Mouse (Mus musculus) kidney, postnatal 10 days (tissue): ENCODE results near the gene Mynn.
A peak's percentile ranks its signal among the peaks of the same experiment; 100 is the strongest.
"Not testable (repeated sequence)": the region's sequence is repeated elsewhere in the genome, so short reads cannot be mapped to it uniquely, and the experiment has no call there.

Experiments
- DNase-seq: peaks from one replicate; pipeline ENCODE4 v3.0.0; 2021; ENCODE audit warnings: mixed read lengths

The Mynn gene

GRCm38 (mm10) chr3:30602065-30602739 is at the start of gene Mynn:
Mynn (plus strand) TSS chr3:30602065.
- DNase-seq: peak; percentile 98

GRCm38 (mm10) chr3:30553741-30554140 is 48.1 kb upstream of the Mynn start:
- peak; percentile 17 for DNase-seq

- DNase-seq: no peak
Observed at GRCm38 (mm10) chr3:30560677-30561314, 41.1 kb upstream of the Mynn start.

DNA sequence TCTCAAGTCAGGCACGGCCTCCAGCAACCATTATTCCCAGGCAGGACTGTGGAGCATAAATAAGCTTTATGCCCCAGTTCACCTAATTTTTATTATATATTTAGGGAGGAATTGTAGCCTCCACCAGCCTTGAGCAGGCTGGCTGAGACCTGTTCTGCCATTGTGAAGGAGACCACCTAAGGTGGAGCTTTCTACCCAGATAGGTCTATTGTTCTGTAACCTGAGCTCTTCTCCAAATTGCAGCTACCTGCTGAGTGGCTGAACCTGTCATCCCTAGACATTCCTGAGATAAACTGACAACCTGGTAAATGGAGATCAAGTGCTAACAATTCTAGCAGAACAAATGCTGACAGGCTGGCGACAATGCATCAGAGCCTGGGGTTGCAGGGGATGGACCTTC is 35.5 kb upstream of the Mynn start:
- not testable (repeated sequence) for DNase-seq

- no peak for DNase-seq
Observed at GRCm38 (mm10) chr3:30573549-30573948, 28.3 kb upstream of the Mynn start.

DNA sequence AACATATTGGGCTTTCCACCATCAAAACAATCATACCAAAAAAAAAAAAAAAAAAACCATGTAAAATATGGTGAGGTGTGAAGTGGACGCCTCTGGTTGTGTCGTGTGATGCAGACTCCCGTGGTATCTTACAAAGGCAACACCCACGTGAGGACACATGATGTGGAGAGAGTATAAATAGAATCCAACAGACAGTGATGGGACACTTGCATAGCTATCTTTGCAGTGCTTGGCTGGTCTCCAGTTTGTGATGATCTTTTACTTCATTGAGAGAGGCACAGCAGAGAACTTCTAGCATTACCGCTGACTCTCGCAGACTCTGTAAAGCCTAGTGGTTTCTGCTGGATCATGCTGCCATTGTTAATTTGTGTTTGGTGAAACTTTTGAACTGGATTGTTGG is 13.0 kb upstream of the Mynn start:
- no peak for DNase-seq

GRCm38 (mm10) chr3:30592418-30592853 is 9.4 kb upstream of the Mynn start:
- peak; percentile 44 for DNase-seq

DNA sequence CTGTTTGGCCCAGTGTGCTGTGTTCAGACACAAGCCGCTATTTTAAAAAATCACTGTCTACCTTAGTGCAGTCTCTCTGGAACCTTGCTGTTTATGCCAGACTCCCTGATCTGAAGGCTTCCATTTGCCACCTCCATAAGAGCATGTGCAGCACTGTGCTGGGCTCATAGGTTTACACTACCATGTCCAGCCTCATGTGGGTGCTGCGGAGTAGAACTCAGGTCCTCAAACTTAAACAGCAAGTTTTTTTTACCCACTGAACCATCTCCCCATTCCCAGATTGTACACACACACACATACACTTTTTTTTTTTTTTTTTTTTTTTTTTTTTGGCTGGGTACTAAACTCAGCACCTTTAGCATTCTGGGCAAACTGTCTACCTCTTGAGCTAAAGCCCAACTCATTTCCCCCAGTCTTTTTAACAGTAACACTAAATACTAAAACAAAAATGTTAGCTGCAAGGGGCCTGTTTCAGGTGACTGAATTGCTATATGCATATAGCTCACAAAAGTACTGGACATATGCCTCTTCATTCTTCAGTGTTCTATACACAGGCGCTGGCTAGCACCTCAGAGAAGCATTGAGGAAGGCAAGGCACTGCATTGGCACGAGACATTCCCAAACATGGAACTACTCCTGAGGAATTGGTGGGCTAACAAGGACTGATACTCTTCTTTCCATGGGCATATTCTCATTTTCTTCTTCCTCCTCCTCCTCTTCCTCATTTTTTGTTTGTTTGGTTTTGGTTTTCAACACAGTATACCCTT is 8.0 kb upstream of the Mynn start:
- DNase-seq: peak; percentile 24

DNA sequence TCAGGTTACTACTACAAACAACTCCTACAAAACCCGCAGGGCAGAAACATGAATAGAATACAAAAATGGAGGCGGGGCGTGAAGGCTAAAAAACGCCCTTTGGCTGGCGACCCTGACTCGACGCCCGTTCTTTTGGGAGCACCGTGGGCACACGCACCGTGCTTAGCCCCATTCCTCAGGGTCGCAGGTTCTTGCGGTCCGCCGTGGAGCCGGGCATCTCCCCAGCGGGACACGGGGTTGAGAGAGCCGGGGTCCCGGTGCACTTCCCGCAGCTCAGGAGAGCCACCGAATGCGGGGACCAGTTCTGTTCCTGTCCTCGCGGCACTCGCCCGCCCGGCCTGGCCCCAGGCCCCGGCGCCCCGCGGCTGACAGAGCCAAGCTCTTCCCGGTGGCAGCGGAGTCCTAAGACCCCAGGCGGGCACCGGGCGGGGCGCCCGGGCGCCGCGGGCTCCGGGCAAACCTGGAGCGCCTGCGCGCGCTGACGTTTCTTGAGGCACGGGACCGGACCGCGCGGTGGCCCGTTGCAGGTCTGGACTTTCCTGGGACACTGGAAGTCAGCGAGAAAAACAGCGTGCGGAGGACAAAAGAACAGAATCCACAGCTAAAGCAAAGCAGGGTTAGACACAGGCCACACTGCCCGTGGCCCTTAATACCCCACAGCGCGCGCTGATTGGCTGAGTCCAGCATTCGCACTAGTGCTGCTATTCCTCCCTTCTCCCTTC is 6.6 kb upstream of the Mynn start:
- peak; percentile 67 for DNase-seq

GRCm38 (mm10) chr3:30597271-30597670 is 4.6 kb upstream of the Mynn start:
- DNase-seq: no peak

GRCm38 (mm10) chr3:30599711-30600545 is 1.9 kb upstream of the Mynn start, which contains the start of gene Actrt3:
Actrt3 (minus strand) TSS chr3:30599939.
- DNase-seq: peak; percentile 45

GRCm38 (mm10) chr3:30600717-30601116 is 1.1 kb upstream of the Mynn start:
- peak; percentile 43 for DNase-seq

DNA sequence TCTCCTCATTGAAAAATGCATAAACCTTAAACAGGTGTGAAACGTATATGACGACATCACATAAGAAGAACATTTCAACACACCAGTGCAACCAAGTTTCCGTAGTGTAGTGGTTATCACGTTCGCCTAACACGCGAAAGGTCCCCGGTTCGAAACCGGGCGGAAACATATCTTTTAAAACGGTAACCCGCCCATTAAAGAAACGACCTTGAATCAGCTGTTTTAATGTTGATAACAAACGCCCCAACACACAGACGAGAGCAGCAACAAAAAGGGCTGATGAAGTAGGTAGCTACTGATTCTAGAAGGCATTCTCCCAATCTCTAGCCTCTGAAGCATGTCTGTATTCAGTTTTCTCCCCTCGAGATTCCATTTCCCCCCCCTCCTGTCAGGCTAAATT is 690 bp upstream of the Mynn start:
- peak; percentile 92 for DNase-seq

- no peak for DNase-seq
Observed at GRCm38 (mm10) chr3:30601610-30602064, 228 bp upstream of the Mynn start.

GRCm38 (mm10) chr3:30602740-30603098 is 854 bp downstream of the Mynn start:
- peak; percentile 81 for DNase-seq

- DNase-seq: no peak
Observed at GRCm38 (mm10) chr3:30603256-30603655, 1.4 kb downstream of the Mynn start.

GRCm38 (mm10) chr3:30608999-30609398 is 7.1 kb downstream of the Mynn start:
- DNase-seq: no peak

DNA sequence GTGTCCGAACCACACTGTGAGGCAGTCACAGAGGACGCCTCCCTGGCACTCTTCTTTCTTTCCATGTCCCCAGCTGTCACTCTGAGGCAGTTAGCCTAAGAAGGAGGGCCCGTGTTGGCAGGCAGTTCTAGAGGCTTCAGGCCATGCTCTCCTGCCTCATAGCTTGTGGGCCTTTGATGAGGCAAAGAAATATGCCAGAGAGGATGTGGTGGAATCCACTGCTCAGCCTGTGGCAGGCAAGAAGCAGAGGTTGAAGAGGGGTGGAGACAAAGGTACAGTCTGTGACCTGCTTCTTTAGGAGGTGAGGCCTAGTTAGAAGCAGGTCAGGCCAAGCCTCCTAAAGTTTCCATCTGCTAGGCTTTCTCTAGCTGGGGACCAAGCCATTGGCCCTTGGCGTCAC is 9.1 kb downstream of the Mynn start:
- no peak for DNase-seq

- DNase-seq: no peak
Observed at GRCm38 (mm10) chr3:30620132-30620531, 18.3 kb downstream of the Mynn start.

- no peak for DNase-seq
Observed at GRCm38 (mm10) chr3:30633681-30634080, 31.8 kb downstream of the Mynn start.

DNA sequence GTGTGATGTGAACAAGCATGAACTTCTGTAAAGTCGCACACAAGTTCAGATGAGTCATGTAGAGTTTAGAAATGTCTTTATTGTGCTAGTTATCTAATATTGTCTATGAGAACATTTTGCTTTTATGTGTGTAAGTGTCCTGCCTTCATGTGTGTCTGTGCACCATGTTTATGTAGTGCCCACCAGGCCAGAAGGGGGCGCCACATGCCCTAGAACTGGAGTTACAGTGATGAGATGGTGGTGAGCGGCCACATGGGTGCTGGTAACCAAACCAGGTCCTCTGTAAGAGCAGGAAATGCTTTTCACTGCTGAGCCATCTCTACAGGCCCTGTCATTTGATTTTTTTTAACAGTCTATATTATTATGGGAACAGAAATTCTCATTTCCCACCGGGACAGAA is 33.8 kb downstream of the Mynn start:
- no peak for DNase-seq

DNA sequence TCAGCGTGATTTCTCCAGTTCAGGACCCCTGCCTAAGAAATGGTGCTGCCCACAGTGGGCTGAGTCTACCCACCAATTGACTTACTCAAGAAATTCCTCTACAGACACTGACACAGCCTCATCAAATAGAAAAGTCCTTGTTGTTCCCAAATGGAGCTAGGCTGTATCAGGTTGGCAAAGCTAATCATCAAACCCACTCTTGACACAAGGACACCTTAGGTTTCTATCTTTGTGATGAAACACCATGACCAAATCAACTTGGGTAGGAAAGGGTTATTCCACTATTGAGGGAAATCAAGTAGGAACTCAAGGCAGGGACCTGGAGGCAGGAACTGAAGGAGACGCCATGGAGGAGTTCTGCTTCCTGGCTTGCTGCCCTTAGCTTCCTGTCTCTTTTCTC is 42.3 kb downstream of the Mynn start, which contains the start of gene Lrriq4:
Gene Lrriq4 (plus strand): TSS at position 301 of the 400 bp plus-strand sequence.
- no peak for DNase-seq
